Mouse (Mus musculus) bone marrow, adult 2 months (tissue): ENCODE results near the gene Ganab.

Experiments used
- CTCF ChIP-seq: fragments of 200-500 bp; IDR thresholded peaks from 2 replicates; pipeline ENCODE4 v1.5.1; 2011; ENCODE audit warnings: low read length, control low read depth; ENCODE audit not compliant: control insufficient read depth, insufficient read depth
- POLR2A ChIP-seq: fragments of 200-500 bp; IDR thresholded peaks from 2 replicates; pipeline ENCODE4 v1.6.1; 2011; ENCODE audit warnings: low read depth, mild to moderate bottlenecking, control low read depth, low read length, borderline replicate concordance; ENCODE audit not compliant: control insufficient read depth

- TF ChIP-seq CTCF (peak; percentile 75), POLR2A (no peak)
Measured at GRCm38 (mm10) chr19:8857689-8858088, 40.2 kb upstream of the Ganab start.
